Mouse (Mus musculus): ENCODE results near the gene Dusp22.

Gene Dusp22

GRCm38 (mm10) chr13:30715573-30715972 lies 55.8 kb downstream of the Dusp22 start:
- DNase-seq (ENCODE audit: low spot score in 2 of 2), result no peak

DNA sequence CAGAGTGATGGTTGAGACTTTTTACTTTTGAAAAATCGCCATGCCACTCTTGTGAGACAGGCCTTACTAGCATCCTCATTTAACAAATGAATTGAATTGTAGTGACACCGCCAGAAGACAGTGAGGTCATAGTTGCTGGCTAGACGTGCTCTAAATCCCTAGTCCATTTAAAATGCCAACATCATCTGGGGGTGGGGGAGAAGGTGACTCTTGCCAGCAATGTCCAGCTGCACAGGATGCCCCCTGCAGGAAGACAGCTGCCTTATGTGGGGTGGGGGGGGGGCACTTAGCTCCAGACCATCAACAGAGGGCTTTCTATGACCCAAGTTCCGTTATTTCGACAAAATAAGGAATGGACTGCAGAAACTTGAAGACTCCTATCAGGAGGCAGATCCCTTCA lies 56.8 kb downstream of the Dusp22 start:
- DNase-seq (ENCODE audit: low spot score in 2 of 2), result no peak

DNA sequence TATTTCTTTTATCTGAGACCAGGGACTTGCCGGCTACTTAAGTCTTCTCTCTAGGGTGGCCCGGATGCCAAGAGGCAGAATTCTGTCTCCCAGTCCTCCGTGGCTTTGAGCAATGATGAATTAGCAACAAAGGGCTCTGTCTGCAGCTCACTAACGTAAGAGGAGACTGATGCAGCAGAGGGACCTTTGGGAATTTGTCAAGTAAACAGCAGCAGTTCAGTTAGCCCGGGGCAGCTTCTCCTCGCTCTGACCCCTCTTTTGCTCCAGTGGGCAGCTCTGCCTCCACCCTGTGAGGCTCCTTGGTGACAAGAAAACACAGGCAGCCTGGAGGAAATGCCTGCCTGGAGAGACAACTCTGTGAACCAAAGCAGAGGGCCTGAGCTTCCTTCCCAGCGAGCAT lies 62.8 kb downstream of the Dusp22 start:
- DNase-seq (ENCODE audit: low spot score in 2 of 2), result no peak

DNA sequence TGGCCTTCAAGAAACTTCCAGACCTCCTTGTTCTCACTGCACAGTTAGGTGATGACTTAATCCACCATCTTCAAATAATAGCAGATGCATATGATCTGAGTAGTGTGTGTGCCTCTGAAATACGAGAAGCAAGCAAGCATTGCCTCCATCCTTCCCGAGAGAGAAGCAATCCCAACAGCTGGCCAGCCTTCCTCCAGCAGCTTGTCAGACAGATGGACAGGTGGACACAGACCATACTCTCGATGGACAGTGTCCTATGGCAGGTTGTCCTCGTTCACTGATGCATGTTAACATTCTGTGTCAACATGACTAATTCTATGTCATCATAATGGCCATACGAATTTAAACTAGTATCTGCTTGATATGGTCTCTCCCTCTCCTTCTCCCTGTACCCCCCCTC lies 63.5 kb downstream of the Dusp22 start:
- no peak for DNase-seq (ENCODE audit: low spot score in 2 of 2)

- DNase-seq (ENCODE audit: low spot score in 2 of 2), result no peak
These were observed 64.1 kb downstream of the Dusp22 start for GRCm38 (mm10) chr13:30723858-30724257.

DNA sequence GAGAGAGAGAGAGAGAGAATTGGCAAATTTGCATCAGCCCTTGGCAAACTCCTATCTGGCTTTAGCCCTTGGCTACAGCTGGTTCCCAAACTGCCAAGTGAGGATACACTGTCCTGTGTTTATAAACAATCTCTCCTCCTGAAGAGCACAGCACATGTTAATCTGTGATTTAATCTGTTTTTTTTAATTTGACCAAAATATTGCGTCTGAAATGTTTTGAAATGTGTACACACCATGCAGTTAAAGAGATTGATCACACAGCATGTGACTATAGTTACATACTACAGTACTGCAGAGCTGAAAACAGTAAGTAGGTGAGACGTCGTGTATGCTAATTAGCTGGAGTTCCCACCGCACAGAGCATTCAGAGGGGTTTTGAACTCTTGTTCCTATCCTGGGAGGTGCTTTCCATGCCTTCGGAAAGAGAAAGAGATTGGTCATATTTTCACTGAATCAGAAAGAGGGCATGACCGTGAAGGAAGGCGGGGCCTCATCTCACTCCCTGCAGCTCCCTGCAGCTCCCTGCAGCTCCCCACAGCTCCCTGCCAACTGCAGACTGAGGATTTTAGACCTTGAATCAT lies 65.0 kb downstream of the Dusp22 start:
- DNase-seq (ENCODE audit: low spot score in 2 of 2), result no peak

GRCm38 (mm10) chr13:30726879-30727278 lies 67.1 kb downstream of the Dusp22 start:
- no peak for DNase-seq (ENCODE audit: low spot score in 2 of 2)

- peak in 1 of 2 experiments; percentile 41 for DNase-seq (ENCODE audit: low spot score in 2 of 2)
These were observed 68.4 kb downstream of the Dusp22 start for GRCm38 (mm10) chr13:30728155-30728554.

- DNase-seq (ENCODE audit: low spot score in 2 of 2), result no peak
These were observed 69.4 kb downstream of the Dusp22 start for GRCm38 (mm10) chr13:30729245-30729644.

DNA sequence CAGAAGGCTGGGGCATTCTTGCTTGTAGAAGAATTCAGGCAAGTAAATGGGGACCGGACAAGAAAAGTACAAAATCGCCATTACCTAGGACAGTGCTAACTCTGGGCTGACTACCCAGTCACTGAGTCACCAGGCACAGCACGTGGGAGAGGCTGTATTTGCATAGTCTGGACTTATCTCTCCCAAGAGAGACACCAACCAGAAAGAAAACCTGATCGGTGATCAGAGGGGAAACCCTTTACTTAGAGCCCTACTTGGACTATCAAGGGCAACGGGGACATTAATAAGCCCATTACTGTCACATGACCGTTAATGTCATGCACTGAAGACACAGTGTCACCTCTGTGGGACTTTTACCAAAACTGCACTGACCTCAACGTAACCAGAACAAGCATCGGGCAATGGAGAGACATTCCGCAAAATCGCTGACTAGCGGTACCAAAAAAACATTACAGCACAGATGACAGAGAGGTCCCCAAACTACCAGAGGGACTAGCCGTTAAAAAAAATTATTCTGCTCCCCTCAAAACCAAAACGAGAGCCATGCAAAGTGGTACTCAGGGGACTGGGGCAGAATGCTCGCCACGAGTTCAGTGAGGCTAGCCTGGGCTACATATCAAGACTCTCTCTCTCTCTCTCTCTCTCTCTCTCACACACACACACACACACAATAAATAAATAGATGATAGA lies 70.5 kb downstream of the Dusp22 start:
- DNase-seq (ENCODE audit: low spot score in 2 of 2), result no peak

DNA sequence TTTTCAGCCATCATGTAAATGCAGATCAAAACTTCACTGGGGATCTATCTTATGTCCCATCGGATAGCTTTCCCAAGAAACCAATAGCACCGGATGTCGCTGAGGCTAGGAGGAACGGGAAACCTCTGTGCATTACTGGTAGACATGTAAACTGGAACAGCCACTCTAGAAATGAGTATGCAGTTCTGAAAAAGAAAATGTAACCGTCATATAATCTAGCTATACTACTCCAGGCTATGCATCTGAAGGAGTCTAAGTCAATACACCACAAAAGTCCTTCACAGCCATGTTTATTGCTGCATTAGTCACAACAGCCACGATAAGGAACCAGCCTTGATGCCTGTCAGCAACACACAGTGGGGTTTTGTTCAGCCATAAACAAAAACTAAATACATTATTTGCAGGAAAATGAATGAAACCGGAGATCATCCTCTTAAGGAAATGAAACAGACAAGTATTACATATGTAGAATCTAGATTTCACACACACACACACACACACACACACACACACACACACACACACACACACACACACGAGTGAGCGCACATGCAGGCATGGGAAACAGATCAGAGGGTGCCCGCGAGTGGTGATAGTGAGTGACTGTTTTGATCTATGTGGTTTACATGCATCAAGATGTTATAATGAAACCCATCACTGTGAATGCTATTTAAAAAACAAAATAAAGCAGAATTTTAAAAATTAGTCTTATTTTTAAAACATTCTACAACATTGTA lies 73.1 kb downstream of the Dusp22 start:
- DNase-seq (ENCODE audit: low spot score in 2 of 2), result no peak

GRCm38 (mm10) chr13:30736721-30737120 lies 76.9 kb downstream of the Dusp22 start:
- DNase-seq (ENCODE audit: low spot score in 2 of 2), result no peak

DNA sequence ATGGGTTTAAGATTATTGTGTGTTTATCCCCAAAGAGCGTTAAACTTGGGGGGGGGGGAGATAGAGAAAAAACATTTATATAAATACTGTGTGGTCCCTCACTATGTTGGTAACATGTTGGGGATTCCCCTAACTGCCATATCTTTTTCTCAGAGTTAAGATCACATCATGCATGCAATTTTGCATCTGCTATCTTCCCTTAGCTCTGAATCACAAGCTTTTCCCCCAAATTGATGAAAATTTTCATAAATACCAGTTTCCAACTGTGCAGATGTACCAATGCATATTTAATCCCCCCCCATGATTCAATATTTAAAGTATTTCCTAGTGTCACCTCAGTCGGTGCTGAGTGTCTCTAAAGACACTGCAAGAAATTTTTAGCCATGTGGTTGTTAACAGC lies 77.5 kb downstream of the Dusp22 start:
- no peak for DNase-seq (ENCODE audit: low spot score in 2 of 2)

GRCm38 (mm10) chr13:30738310-30738840 lies 78.6 kb downstream of the Dusp22 start:
- DNase-seq (ENCODE audit: low spot score in 2 of 2), result no peak

DNA sequence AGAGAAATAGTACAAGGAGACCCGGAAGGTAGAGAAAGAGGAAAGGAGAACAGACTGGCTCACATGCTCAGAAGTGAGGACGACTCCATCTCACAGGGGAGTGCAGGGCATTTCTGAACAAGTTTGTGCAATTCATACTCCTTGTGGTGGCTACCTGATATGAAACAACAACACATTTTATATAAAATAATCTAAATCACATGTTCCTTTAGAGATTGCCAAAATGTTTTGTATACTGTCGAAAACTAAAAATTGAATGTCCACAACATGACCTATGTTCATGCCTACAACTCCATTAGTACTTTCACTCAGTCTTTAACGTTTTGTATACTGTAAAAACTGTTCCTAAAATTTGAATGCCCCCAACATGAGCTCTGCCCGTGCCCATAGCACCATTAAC lies 81.4 kb downstream of the Dusp22 start:
- DNase-seq (ENCODE audit: low spot score in 2 of 2), result no peak

- no peak for DNase-seq (ENCODE audit: low spot score in 2 of 2)
These were observed 82.7 kb downstream of the Dusp22 start for GRCm38 (mm10) chr13:30742411-30742970.

GRCm38 (mm10) chr13:30745121-30745520 lies 85.3 kb downstream of the Dusp22 start:
- no peak for DNase-seq (ENCODE audit: low spot score in 2 of 2)

DNA sequence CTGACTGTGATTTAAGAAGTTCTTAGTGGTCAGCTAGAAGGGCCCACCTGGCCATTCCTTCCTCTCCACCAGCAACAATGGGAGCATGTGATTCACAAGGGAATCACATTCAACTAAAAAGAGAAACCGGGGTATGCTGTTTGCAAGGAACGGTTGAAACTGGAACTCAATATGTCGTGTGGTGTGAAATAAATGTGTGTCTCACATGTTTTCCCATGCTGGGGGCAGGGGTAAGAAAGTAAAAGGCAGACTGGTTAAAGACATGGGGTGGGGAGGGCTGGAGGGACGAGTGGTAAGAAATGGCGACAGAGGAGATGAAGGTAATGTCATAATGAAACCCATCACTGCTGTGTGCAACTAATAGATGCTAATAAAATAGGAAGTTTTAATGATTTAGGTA lies 87.3 kb downstream of the Dusp22 start:
- DNase-seq (ENCODE audit: low spot score in 2 of 2), result no peak

- no peak for DNase-seq (ENCODE audit: low spot score in 2 of 2)
These were observed 87.7 kb downstream of the Dusp22 start for GRCm38 (mm10) chr13:30747504-30747903.

DNA sequence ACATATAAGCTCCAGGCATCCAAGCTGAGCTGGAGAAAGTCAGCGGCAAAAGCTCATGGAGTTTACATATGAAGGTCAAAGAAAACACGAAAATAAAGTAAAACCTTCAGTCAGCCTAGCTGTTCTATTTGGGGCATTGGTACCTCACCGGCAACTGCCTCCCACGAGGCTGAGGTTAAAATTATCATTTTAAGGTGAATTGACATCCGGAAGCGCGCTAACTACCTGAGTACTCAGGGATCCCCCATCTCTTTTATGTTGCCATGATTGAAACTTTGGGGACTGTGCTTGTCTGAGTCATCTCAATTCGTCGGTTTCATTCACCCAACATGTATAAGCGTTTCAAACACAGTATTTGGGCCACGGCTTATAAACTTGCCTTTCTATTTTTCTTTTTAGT lies 88.5 kb downstream of the Dusp22 start:
- DNase-seq (ENCODE audit: low spot score in 2 of 2), result no peak

- peak; percentile 72 to 81 for DNase-seq (ENCODE audit: low spot score in 2 of 2)
These were observed 89.3 kb downstream of the Dusp22 start, which contains the start of gene Irf4 for GRCm38 (mm10) chr13:30749021-30749556. Gene Irf4 (plus strand): TSS chr13:30749226.

- DNase-seq (ENCODE audit: low spot score in 2 of 2), result no peak
These were observed 89.8 kb downstream of the Dusp22 start for GRCm38 (mm10) chr13:30749557-30750141.

Measured in spleen, postnatal 4 days (tissue).